Mouse (Mus musculus): Measurements from ENCODE around the gene Armc3.

The Armc3 gene

GRCm38 (mm10) chr2:19198452-19199365 lies at the start of gene Armc3:
TSS of gene Armc3 (plus strand) at chr2:19199302.
- peak; percentile 77 to 81 for DNase-seq

DNA sequence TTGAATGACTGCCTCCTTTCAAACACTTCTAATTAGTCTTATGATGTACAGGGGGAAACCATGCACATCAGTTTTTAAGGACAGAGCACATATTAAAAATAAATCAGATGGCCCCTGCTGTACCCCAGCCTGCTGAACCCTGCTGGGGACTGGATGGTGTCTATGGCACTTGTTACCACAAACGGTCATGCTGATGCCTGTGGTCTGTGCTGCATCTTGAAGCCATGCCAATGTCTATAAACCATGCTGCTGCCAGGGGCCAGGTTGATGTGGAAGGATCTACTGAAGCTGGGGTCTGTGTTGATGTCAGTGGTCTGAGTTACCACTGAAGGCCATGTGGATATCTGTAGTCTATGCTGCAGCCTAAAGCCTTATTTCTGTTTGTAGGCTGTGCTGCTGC lies 46.4 kb upstream of the Armc3 start:
- no peak for DNase-seq

GRCm38 (mm10) chr2:19156176-19156575 lies 42.9 kb upstream of the Armc3 start:
- DNase-seq, result peak; percentile 52 to 58

DNA sequence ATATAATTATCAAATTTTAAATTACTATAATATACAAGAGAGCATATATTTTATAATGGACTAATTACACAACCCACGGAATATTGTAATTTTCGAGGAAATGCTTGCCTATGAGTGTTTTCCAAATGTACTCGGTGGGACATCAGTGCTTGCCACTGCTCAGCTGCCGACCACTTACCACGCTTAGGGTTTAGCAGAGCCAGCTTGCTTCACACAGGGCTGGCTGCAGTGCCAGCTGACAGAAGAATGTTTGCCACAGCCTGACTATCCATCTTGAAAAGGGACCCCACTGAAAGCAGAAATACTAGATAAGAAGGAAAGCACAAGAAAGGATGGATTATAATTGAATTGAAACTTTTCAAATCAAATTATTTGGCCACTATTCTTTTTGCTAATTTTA lies 39.6 kb upstream of the Armc3 start:
- DNase-seq, result peak; percentile 30 to 35

DNA sequence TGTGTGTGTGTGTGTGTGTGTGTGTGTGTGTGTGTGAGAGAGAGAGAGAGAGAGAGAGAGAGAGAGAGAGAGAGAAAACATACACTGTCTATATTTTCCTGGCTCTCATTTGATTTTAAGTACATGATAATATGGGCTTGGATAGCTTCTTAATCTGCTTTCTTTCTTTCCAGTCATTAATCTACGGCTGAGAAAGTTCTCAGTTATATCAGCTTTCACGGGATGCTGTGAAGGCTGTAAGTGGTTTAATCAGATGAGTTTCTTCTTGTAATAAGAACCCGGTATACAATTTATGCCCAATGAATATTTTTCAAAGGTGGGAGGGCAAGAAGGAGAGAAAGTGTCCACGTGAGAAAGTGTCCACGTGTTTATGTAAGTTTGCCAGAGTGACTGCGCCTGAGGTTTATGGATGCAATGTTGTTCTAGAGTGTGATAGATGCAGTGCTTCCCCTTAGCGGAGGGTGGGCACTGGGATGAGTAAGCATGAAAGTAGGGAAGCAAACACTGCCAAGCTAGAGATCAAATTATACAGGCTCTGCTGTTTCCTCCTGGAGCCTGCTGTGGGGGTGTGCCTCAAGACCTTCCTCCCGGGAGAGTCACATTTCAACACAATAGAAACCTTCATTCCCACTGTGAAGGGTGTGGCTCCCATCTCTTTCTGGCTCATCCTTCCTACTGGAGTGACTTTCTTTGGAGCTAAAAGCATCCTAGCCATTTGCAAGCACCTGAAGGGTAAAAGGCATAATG lies 38.6 kb upstream of the Armc3 start:
- DNase-seq, result no peak

DNA sequence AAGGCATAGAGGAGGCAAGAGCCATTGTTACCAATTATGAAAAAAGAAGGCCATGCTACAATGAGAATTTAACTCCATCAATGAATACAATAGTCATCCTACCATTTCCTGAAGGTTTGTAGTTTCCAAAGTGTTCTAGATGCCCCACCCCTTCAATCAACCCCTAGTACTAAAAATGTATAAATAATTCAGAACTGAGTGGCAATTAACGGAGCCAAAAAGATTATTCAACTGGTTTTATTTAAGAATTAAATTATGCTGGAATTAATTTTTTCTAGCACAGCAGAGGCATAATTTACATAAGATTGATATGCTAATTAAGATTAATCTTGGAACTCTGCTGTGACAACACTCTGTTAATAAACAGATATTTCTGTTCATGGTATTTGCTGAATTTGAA lies 34.9 kb upstream of the Armc3 start:
- DNase-seq, result no peak

DNA sequence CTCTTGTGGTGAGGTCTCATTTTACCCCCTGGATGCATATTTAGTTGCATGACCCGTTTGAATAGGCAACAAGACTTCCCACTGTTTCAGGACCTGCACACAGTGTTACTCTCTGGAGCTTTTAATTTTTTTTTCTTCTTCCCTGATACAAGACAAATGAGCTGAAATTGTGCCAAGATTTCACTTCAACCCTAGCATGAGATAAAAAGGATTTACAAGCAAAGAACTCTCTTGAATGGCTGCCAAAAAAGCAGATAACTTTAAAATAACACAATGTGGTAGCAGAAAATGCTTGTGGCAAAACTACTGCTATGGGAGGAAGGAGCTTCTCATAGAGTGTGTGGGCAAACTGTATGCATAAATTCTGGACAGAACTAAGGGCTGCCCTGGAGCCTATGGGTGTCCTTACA lies 22.3 kb upstream of the Armc3 start:
- no peak for DNase-seq

DNA sequence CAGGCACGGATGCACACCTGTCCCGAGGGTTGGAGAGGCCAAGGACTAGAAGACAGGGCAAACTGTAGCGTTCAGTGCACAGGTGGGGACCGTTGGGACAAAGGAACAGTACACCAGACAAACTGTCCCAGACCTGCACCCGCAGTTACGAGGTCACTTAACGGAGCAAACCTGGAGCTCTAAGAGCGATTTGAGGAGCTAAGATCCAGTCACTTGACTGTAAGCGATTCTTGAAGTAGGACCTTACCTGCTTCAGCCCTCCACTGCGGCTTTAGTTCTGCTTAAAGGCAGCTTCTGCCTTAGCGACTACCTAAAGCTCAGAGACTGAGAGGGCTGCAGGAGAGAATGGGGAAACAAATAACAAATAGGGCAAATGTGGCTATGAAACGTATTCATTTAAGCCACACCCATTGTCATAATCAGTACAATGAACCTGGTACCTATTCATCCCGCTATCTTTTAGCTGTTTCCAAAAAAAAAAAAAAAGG lies 308 bp downstream of the Armc3 start:
- DNase-seq, result no peak

DNA sequence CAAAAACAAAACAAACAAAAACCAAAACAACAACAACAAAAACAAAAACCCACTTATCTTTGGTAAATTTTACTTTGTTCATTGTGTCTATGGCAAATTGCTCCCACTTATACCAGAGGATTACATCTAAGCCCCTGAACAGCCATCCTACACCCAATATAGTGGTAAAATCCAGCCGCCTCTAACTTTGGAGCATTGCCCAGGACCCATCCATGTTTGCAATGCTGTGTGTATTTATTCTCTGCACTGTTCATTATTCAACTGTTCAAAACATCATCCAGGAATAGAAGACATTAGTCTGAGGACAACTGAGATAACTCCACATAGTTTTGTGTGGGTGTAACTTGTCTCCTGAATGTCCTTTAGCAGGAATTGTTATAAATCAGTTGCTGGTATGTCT lies 1.0 kb downstream of the Armc3 start:
- DNase-seq, result no peak

GRCm38 (mm10) chr2:19201682-19202081 lies 2.6 kb downstream of the Armc3 start:
- no peak for DNase-seq

GRCm38 (mm10) chr2:19234305-19234704 lies 35.2 kb downstream of the Armc3 start:
- DNase-seq, result no peak

GRCm38 (mm10) chr2:19235193-19235592 lies 36.1 kb downstream of the Armc3 start:
- DNase-seq, result no peak

DNA sequence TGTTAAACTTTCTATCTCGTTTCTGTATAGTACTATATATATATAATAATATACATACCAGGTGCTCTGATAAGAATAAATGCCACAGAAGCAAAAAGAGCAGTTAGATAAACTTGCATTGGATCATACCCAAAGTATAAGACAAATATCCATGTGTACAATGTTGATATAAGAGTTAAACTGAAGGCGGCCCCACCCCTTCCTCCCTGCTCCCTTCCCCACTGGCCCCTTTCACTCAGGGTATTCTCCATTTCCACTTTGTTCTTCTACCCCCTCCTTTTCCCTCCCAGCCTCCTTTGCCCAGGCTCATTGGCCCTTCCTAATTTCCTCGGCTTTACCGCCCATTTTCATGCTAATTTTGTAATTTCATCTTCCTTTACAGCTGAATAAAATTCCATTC lies 36.5 kb downstream of the Armc3 start:
- DNase-seq, result no peak

GRCm38 (mm10) chr2:19238771-19239170 lies 39.7 kb downstream of the Armc3 start:
- no peak for DNase-seq

DNA sequence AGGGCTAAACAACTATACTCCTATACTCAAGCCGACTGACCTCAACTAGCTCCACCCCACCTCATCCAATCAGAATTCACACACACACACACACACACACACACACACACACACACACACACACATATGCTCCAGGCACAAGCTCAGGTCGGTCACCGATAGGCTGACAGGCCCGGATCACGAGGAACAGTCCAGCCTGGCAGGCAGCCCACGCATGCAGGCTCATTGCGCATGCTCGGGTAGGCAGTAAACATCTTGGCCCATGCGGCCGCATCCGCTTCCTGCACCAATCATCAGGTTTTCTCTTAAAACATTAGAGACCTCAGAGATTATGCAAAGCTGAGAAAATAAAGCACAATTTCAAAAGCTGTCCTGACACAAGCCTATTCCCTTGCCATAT lies 50.5 kb downstream of the Armc3 start:
- DNase-seq, result peak; percentile 15 to 42

GRCm38 (mm10) chr2:19255037-19255436 lies 55.9 kb downstream of the Armc3 start:
- DNase-seq, result no peak

DNA sequence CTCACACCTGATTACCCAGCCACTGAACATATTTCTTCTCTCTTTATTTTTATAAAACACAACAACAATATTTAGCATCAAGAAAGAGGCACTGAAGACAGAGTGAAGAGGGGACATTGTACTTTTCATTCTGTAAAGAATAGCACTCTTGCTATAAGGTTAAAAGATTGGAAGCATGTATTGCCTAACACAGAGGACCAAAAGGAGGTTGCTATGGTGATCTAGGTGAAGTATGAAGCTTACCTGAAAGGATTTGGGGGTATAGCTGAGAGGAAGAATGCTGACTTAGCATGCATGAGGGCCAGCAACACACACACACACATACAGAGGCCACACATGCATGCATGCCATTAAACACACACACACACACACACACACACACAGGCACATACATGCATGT lies 58.2 kb downstream of the Armc3 start:
- DNase-seq, result no peak

GRCm38 (mm10) chr2:19260399-19260798 lies 61.3 kb downstream of the Armc3 start:
- no peak for DNase-seq

DNA sequence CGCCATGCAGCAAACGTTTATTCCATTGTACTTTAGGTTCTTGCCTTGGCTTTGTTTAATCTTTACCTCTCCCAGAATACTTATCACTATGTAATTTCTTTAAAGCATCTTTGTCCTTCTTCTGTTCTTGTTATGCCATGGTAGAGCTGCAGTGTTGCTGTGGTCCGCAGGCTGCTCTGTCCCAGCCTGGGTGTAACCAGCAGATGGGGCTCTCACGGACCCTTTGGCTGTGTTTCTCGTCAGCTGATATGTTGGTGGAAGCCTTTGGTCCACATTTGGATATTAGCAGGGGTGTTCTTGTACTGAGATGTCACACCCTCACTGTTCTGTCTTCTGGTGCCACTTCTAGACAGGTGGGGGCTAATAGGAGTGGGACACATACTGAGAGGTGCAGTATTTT lies 64.3 kb downstream of the Armc3 start:
- DNase-seq, result peak; percentile 23 to 31

DNA sequence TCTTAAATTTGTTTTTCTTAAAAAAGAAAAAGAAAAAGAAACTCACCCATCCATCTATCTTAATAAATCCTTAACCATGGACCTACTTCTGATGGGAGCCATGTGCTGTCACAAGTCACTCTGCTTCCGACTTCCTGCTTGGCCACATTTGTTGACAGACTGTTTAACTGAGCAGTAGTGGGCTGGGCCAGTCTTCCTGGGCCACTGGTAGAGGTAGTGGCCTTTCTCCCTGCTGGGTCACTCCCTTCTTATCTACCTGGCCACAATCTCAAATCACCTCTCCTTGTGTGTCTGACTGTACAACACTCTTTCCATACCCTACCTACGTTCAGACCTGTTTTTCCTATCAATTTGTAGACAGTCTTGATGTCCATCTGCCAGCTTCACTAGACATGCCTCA lies 66.7 kb downstream of the Armc3 start:
- no peak for DNase-seq

GRCm38 (mm10) chr2:19267396-19267795 lies 68.3 kb downstream of the Armc3 start:
- no peak for DNase-seq

- DNase-seq, result peak in 1 of 2 experiments; percentile 41
Observed at GRCm38 (mm10) chr2:19269955-19270354, 70.9 kb downstream of the Armc3 start.

DNA sequence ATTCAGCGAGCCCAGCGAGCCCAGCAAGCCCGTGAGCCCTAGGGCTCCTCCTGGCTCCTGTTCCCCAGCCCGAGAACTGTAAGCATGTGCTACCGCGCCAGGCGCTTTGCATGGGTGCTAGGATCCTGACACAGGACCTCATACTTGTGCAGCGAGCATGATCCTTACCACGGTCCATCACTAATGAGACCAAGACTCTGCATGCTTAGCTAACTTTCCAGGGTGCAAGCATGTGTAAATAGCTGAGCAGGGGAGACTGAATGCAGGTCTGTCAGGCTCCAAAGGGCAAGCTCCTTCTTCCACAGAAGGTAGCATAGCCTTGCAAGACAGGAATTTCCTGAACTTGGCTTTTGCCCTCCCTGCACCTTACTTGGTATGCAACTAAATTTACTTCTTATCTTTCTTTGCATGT lies 71.6 kb downstream of the Armc3 start:
- no peak for DNase-seq

- DNase-seq, result no peak
Observed at GRCm38 (mm10) chr2:19274583-19274982, 75.5 kb downstream of the Armc3 start.
